Mouse (Mus musculus): ENCODE measurements at regions not wholly inside any gene's neighbourhood (a gene's known extent, or its start where the extent isn't known, plus 50 kb on each side); places are given as distances from the start of the nearest gene placed in this dataset.

- no peak for DNase-seq (ENCODE audit: extremely low read depth, low read depth)
Observed at GRCm38 (mm10) chr14:86443921-86444835, 696.9 kb downstream of the Diaph3 start.

DNA sequence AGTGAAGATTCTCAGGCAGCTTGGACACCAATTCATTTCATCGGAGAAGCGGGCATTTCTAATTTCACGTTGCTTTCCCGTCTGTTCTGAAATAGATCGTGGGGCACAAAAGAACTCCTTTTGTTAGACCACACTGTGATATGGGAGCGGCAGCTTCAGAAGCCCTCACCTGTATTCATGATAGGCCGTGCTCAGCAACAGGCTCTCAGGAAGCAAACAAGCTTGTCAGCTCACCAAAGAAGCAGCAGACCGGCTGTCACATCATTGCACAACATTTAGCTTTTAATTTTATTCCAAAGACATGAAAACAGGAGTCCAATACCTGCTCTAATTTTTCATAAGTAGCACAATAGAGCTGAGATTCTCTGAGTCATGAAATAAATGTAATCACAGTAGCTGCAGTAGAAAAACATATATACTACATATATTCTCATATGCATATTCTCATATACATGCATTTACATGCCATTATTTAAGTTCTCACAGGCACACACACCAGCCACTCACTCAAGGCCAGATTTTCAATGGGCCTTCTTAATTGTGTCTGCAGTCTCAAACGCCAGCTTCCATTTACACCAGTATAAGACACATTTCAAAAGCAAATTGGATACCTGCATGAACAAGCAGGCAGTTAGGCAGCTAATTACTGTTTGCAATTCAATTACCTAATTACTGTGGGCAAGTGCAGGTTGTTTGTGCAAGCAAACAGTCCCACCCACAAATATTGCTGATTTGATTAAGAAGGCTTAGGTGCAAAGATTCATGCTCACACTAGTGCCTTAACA lies 698.9 kb downstream of the Diaph3 start:
- no peak for DNase-seq (ENCODE audit: extremely low read depth, low read depth)

DNA sequence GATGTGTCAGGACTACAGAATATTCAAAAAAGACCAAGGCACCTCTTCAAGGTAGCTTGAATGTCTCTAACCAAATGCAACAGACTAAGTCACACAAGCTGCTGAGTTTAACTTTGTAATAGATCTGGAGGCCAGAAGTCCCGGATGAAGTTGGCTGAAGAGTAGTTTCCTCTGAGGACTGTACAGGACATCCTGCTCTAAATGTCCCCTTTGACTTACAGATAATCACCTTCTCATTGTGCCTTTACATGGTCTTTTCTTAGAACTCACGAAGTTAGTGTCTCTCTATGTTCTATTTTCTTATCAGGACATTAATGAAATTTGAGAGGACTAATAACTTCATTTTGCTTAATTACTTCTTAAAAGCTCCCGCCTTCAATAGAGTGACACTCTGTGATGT lies 703.7 kb downstream of the Diaph3 start:
- no peak for DNase-seq (ENCODE audit: extremely low read depth, low read depth)

DNA sequence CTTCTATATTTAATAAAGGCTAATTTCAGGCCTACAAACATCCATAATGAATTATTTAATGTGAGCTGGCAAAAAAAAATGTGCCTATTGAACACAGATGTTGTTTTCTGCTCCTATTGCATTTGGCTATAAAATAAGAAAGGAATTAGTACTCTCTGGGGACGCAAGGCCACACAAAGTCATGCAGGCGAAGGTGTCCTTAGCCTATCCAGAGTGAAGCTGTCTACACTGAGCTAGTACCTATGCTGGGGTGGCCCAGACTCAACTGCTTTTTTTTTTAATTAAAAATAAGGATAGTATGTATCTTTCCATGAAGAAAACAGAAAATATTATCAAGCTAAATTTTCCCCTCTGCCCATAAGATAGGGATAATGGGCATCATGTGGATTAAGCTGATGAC lies 705.7 kb downstream of the Diaph3 start:
- no peak for DNase-seq (ENCODE audit: extremely low read depth, low read depth)

DNA sequence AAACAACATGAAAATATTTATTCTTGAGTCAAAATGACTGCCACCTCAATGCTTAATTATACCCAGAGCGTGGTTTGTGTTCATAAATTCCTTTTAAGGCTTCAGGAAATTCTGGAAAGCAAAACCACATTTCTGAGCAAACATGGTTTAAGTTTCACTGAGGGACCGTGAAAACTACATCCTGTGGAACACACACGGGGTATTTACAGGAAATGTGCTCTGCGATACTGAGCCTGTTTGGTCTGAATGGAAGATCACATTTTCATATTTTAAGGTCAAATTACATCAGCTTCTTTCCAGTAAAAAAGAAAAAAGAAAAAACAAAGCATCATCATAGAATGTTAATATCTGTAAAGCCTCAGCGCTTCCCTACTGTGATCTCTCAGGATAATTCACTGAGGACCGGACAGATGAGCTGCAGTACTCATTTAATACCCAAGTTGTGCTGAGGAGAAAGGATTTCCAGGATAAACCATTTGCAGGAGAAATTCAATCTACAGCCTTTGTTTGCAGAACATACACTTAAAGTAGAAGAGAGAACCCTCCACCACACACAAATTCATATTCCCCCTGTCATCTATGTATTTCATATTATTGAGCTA lies 709.7 kb downstream of the Diaph3 start:
- no peak for DNase-seq (ENCODE audit: extremely low read depth, low read depth)

DNA sequence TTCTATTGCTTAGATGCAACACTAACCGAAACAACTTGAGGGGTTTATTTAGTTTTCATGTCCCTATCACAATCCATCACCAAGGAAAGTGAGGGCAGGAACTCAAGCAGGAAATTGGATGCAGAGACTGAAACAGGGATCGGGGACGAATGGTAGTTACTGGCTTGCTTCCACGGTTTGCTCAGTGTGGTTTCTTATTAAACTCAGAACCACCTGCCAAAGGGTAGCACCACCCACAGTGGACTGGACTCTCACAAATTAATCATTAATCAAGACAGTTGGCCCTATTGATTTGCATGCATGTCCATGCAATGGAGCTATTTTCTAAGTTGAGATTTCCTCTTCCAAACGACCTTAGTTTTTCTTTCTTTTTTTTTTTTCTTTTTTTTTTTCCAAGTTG lies 719.2 kb downstream of the Diaph3 start:
- no peak for DNase-seq (ENCODE audit: extremely low read depth, low read depth)

DNA sequence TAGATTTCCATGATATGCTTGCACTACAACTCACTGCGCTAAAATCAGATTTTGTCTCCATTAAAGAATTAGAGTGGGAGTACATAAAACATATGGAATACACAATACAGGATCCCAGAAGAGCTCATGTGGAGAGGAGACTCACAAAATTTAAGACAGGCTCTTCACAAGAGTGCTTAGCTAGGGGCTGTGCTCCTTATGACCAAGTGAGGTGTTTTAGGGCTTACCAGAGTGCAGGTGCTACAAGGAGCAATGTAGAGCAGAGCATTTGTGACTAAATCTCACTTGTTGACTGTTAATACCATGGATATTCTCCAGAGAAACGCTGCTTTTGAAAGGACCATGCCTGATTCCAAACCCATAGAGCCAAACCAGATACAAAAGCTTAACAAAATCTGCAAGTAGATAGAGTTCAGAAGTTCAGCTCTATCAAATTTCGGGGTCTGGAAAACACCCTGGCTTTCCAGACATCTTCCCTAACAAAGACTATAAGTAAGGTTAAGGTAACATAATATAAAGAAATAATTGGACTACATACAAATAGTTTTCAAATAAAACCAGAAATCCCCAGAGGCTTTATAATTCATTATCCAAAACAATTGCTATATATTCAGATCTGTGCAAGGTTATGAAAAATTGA lies 721.0 kb downstream of the Diaph3 start:
- no peak for DNase-seq (ENCODE audit: extremely low read depth, low read depth)

- DNase-seq (ENCODE audit: extremely low read depth, low read depth): no peak
Observed at GRCm38 (mm10) chr14:86396876-86397275, 744.2 kb downstream of the Diaph3 start.

DNA sequence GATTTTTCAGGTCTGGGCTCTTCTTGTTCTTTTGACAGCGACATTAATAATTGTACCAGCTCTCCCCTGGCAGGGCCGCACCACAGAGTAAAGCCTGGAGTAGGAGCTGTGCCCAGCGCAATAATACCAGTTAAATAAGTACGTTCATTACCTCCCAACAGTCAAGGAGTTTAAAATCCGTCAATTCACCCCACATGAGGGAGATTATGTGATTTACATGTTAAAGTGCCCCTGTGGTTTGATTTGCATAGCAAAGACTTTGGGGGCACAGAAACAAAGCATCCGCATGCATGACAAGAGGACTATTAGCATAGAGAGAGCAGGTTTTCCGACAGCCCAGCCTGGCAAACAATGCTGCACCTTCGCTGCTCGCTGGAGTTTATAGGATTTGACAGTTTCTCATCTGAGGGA lies 745.1 kb downstream of the Diaph3 start:
- no peak for DNase-seq (ENCODE audit: extremely low read depth, low read depth)

DNA sequence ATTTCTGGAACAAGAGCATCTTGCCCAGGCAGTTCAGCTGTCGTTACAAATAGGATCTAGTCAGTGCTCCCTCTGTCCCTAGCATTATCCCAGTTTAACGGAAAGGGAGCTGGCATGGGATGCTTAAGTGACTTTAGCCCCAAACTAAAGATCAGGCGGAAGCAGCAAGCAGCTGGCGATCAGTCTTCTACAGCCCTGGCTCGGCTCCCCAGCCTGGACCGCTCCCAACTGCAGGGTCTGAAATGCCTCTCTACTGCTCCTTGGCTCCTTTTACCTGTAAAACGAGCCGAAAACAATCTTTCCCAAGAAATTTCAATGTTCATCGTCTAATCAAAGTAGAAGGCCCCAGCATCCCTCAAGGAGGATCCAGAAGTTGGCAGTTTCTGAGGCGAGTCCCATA lies 745.5 kb downstream of the Diaph3 start:
- DNase-seq (ENCODE audit: extremely low read depth, low read depth): no peak

- DNase-seq (ENCODE audit: extremely low read depth, low read depth): no peak
Observed at GRCm38 (mm10) chr14:86395068-86395467, 746.0 kb downstream of the Diaph3 start.

DNA sequence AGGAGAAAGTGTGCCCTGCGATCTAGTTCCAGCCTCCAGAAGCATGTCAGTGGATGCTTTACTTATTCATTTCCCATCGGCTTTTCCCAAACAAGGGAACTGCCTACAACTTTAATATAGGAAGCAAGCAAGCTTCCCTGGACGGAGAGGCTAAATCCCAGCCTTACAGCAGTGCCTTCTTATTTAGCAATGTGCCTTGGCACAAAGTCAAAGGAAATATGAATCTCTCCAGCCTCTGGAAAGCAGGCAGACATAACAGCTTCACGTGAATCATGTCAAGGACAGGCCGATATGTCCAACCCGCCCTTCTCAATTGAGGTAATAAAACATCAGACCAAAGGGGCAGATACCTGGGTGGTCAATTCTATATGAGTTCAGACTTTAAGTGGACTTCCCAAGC lies 755.9 kb downstream of the Diaph3 start:
- DNase-seq (ENCODE audit: extremely low read depth, low read depth): no peak

DNA sequence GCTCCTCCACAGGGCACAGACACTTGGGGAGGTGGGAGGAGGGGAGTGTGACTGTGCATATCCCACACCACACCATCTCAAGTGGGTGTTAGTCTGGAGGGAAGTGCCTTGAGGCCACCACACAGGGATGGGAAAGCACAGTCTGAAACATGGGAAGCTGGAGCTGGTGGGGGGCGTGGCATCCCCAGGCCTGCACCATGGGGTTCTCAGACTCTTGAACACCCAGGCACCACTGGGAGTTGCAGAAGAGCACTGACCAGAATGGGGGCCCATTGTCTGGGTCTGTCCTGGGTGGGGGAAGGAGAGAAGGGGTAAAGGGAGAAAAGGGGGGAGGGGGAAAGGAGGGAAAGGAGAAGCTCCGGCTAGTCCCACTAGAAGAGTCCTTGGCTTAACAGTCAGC lies 776.0 kb downstream of the Diaph3 start:
- no peak for DNase-seq (ENCODE audit: extremely low read depth, low read depth)

GRCm38 (mm10) chr14:86360423-86361059 lies 780.5 kb downstream of the Diaph3 start:
- no peak for DNase-seq (ENCODE audit: extremely low read depth, low read depth)

DNA sequence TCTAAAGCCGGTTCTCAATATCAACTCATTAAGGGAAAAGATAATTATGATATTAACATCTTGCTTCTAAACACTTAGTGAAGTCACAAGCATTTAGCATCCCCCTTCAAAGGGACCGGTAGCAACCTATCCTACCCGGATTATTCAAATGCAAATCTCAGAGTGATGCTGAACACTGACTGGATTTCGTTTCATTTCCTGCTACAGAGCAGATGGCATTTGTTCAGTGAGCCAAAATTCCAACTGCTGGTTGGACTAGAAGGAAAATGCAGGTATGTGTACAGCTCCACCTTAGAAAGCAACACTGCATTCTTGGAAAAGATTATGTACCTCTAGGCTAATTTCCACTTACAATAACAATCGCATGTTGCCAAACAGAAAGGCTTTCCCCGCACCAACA lies 782.5 kb downstream of the Diaph3 start:
- DNase-seq (ENCODE audit: extremely low read depth, low read depth): no peak

GRCm38 (mm10) chr14:86350526-86350925 lies 790.5 kb downstream of the Diaph3 start:
- no peak for DNase-seq (ENCODE audit: extremely low read depth, low read depth)

GRCm38 (mm10) chr14:86339007-86339406 lies 802.0 kb downstream of the Diaph3 start:
- DNase-seq (ENCODE audit: extremely low read depth, low read depth): no peak

DNA sequence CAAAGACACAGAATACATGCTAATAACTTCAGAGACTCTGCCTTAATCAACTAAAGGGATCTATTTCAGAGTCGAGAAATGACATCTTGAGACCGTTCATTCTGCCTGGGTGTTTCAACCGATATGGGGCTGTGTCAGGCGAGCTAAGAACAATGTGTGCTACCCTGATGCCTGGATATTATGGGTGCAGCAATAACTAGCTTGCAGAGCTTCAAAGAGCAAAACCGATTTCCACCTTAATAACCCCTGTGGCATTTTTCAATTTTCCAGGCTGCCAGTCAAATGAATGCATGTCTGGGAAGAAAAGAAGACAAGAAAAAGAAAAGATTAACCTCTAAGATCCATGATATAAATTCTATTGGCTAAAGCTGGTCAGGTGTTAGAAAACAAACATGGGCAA lies 804.0 kb downstream of the Diaph3 start:
- no peak for DNase-seq (ENCODE audit: extremely low read depth, low read depth)

DNA sequence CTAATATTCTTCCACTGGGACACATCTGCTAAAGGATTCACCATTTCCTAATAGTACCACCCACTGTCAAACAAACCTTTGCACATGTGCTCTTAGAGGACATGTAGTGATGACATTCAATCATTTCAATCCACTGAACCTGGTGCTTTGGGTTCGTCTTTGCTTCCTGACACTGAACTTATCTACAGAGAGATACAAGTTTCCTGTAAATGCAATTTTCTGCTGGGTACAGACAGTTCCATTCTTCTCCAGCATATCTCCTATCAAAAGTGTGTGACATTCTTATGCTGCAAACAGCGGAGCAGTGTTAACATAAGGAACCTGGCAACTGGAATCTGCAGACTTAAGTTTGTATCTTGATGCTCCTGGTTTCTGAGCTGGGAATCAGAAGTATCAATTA lies 805.8 kb downstream of the Diaph3 start:
- DNase-seq (ENCODE audit: extremely low read depth, low read depth): no peak

DNA sequence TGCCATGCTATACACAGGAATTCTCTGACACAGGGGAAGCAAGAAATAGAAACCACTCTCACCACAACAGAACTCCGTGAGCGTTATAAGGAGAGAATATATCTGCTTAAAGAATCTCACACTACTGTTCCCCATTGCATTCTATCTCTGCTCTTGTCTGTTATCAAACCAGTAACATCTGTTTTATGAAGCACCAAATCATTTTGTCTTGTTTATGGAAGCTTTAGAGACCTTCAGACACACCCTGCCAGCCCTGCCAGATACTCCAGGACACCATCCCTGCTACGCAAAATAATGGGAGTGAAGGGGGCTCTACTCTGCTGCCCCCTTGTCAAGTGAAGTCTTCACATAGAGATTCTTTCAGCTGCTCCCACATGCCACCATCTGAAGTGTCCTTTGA lies 811.9 kb downstream of the Diaph3 start:
- no peak for DNase-seq (ENCODE audit: extremely low read depth, low read depth)

DNA sequence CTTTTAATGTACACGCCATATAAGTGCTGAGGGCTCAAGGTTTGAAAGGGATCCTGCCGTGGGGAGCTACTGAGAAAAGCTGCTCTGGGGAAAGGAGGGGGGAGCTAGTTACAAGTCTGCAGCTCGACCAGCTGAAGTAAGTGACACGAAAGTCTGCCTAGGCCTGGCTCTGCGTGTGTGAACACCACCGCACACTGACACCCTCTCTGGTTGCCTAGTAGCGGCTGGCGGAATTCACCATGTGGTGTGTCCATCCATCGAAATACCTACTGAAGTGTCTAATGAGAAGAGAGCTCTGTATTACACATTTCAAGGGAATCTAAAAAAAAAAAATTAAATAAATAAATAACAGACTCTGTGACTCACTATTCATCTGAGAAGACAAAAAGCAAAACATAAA lies 813.4 kb downstream of the Diaph3 start:
- DNase-seq (ENCODE audit: extremely low read depth, low read depth): no peak

Data from MEL-GATA-1-ER (cell line).